Mouse (Mus musculus) adrenal gland, adult (tissue): ENCODE data around the gene Akap13.

Experiments used
- DNase-seq, 2 experiments: peaks; one replicate each; pipeline ENCODE4 v3.0.0; 2022 to 2023; ENCODE audit warnings: low spot score in 1 of 2; ENCODE audit not compliant: inconsistent age in 2 of 2

Gene Akap13

DNA sequence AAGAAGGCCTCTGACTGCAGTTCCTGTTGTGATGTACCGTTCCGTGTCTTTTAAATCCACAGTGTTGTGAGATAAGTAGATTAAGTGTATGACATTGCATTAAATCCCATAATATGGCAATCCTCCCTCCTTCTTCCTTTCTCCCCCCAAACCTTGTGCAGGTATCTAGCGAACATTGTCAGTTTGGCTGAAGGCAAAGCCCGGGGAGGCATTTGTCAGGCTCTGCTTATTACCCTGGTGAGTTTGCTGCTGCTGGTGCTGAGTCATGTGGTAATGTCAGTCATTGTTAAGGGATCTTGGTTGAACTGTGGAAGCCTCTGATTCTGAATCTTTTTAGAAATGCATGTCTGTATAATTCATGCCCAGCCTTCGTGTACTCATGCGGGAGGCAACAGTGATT is 60.1 kb downstream of the Akap13 start:
- DNase-seq: peak in 1 of 2 experiments; percentile 64

- DNase-seq: peak in 1 of 2 experiments; percentile 64
Measured at GRCm38 (mm10) chr7:75516716-75517619, 61.6 kb downstream of the Akap13 start.

GRCm38 (mm10) chr7:75520531-75520930 is 65.2 kb downstream of the Akap13 start:
- peak; percentile 64 to 81 for DNase-seq

DNA sequence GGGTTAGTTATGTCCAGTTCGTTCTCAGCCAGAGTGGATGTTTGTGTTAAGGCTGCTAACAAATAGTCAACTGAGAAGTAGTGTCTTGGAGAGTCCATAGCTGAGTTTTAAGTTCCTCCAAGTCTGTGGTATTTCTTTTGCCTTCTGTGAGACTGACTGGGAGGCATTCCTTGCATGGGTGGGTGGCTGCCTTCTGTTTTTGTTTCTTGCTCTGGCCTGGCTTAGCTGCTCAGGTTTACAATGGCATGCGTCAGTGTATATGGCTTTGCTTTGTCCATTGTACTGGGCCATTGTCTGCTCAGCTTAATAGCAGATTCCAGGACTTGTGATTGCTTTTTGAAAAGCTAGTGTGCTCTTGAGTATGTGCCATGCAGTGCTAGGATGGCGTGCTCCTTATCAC is 65.9 kb downstream of the Akap13 start:
- DNase-seq: peak in 1 of 2 experiments; percentile 65

DNA sequence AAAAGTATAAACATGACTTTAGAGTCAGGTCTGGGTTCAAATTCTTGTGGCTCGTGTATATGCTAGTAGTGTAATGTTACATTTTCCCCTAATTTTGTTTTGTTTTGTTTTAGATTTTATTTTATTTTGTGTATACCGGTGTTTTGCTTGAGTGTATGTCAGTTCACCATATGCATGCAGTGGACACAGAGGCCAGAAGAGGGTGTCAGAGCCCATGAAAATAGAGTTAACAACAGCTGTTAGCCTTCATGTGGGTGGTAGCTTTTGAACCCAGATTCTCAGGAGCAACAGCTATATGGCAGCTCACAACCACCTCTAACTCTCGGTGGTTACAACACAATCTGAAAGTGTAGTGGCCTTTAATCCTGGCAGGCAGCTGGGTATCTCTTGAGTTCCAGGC is 66.9 kb downstream of the Akap13 start:
- DNase-seq: no peak

DNA sequence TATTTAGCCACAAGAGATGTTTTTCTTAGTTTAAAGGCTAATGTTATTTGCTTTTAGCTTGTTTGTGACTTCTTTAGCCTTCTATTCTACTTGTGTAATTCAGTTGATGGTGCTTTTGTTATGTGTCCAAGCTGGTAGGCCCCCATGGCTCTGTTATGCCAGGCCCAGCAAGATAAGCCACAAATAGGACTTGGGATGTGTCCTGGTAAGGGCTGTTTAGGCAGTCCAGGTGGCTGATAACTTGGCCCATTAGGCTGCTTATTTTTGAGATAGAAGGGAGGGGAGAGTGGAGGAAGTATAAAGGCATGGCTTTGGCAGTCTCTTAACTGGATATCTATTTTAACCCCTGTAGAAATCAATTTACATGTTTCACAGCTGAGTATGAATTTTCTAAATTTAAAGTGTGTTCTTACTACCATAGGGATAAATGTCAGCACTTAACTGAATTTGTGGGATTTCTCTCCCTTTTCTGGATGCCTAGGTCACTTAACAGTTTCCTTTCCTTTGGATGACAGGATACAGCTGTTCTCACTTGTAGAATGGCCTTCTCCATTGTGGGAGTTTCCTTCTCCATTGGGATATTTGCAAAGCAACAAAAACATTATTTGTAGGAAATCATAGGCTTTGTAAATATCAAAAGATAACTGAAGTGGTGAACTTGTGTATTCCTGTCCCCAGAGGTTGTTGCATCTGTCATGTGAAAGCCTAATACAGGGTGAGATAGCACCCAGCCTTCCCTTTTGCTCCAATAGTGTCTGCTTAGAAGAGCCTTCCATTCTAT is 69.6 kb downstream of the Akap13 start:
- peak; percentile 8 to 53 for DNase-seq

GRCm38 (mm10) chr7:75525716-75526401 is 70.5 kb downstream of the Akap13 start:
- peak; percentile 75 to 91 for DNase-seq

DNA sequence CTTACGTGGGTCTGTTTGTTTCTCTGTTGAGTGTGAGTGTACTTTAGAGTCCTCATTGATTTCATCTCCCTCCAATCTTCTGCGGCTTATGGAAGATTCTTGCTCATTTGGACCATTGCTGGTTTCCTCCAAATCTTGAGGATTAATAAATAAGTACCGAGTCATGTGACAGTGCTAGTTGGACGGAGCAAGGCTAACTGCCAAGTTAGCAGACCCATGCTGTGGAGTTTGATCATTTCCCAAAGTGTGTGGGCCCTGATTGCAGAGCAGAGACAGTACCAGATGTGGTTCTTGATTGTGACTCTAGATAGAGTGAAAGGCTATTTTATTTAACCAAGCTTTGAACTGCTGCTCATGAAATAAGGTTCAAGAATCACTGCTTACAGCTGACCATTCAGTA is 73.4 kb downstream of the Akap13 start:
- no peak for DNase-seq

- DNase-seq: no peak
Measured at GRCm38 (mm10) chr7:75529857-75530437, 74.6 kb downstream of the Akap13 start.

- no peak for DNase-seq
Measured at GRCm38 (mm10) chr7:75530642-75531041, 75.3 kb downstream of the Akap13 start.

DNA sequence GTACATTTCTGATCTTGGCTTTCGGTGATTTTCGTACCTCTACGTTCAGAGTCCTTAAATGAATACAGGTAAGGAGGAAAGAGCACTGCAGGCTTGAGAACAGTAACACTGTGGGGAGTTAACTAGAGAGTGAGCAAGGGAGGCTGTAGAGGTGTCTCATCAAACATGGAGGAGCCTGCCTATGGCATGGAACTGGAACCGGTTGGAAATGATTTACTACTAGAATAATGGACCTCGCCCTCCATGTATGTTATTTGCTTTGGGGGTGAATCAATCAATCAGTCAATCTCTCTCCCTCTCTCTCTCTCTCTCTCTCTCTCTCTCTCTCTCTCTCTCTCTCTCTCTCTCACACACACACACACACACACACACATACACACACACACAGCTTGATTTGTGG is 77.7 kb downstream of the Akap13 start:
- no peak for DNase-seq

- DNase-seq: no peak
Measured at GRCm38 (mm10) chr7:75536298-75536697, 81.0 kb downstream of the Akap13 start.

- DNase-seq: no peak
Measured at GRCm38 (mm10) chr7:75537567-75537966, 82.2 kb downstream of the Akap13 start.

- peak in 1 of 2 experiments; percentile 2 for DNase-seq
Measured at GRCm38 (mm10) chr7:75538513-75538912, 83.2 kb downstream of the Akap13 start.

- no peak for DNase-seq
Measured at GRCm38 (mm10) chr7:75539168-75539567, 83.8 kb downstream of the Akap13 start.

- DNase-seq: no peak
Measured at GRCm38 (mm10) chr7:75549856-75550255, 94.5 kb downstream of the Akap13 start.

DNA sequence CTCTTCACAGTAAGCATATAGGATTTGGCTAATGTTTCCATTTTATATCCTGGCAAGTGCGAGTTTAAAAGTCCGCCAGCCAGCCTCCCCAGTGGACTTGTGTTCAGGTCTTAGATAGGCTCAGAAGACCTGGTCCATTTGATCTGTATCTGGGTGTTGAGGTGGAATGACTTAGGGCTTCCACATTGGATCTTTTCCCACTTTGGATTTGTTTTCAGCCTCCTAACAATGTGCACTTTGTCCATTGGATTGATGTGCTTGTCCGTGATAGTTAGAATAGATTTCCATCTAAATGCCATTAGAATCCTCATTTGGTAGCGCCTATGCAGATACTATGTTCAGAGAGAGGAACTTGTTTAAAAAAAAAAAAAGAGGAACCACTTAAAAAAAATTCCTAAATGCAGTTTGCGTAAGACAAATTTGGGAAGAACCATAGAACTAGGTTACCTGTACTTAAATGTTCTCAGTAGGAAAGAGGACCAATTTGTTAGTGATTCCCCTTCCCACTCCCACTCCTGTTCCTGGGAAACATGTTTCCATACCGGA is 95.5 kb downstream of the Akap13 start:
- peak in 1 of 2 experiments; percentile 1 for DNase-seq

- peak in 1 of 2 experiments; percentile 38 for DNase-seq
Measured at GRCm38 (mm10) chr7:75553002-75553666, 97.8 kb downstream of the Akap13 start.

DNA sequence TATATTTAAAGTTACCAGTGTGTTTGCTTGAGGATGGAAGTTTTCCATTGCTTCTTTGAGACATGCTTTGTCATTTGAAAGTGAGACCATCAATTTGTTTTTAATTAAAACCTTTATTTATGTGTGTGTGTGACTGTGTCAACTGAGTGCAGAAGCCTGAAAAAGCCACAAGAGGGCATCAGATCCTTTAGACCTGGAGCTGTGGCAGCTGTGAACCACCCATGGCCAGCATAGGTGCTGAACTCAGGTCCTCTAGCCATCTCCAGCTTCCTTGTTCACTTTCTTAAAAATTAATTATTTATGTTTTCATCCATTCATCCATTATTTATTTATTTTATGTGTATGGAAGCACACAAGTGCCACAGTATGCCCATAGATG is 98.3 kb downstream of the Akap13 start:
- peak in 1 of 2 experiments; percentile 3 for DNase-seq

DNA sequence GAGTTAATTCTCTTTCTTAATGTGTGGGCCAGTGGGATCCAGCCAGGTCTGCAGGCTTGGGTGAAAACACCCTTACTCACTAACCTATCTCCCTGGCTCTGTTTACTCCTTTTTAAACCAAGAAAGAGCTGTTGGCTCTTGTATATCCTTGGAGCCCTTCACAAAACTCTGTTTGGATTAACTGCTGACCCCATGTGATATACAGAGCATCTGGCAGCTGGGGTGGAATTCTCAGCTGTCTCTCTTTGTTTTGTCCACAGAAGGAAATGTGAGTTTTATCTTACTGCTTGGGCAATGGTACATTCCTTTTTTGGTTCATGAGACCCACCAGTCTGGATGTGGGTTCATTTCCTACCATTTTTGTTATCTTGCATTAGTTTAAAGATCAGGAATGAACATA is 98.7 kb downstream of the Akap13 start:
- DNase-seq: no peak
